Mouse (Mus musculus) kidney, embryonic 16.5 days (tissue): ENCODE measurements around the gene Prf1. TPM values are rescaled to one million over a fixed set of nuclear protein-coding genes. Genes with fewer than 3 reads are reported as not detected.

Experiments
- ATAC-seq: fragments of 200-750 bp; cut with Nextera tagmentation; 2 replicates; pipeline ENCODE4 v1.8.0; 2017; ENCODE audit warnings: moderate TSS enrichment; ENCODE audit not compliant: low FRiP score, low TSS enrichment
- H3K27ac ChIP-seq: fragments of 300-500 bp; sonication (generic); 2 replicates; pipeline ENCODE4 v1.5.1; 2014; ENCODE audit warnings: low read length
- H3K27me3 ChIP-seq: fragments of 300-500 bp; sonication (generic); 2 replicates; pipeline ENCODE4 v1.6.1; 2014; ENCODE audit warnings: low read length, control low read depth, mixed read lengths; ENCODE audit not compliant: insufficient read depth
- H3K36me3 ChIP-seq: fragments of 300-500 bp; sonication (generic); 2 replicates; pipeline ENCODE4 v1.6.1; 2014; ENCODE audit warnings: low read length, control low read depth, mixed read lengths; ENCODE audit not compliant: insufficient read depth
- H3K4me1 ChIP-seq: fragments of 300-500 bp; sonication (generic); 2 replicates; pipeline ENCODE4 v1.6.1; 2014; ENCODE audit warnings: low read length, control low read depth, mixed read lengths; ENCODE audit not compliant: insufficient read depth
- H3K4me2 ChIP-seq: fragments of 300-500 bp; sonication (generic); replicated peaks from 2 replicates; pipeline ENCODE4 v1.6.1; 2014; ENCODE audit warnings: low read depth, low read length
- H3K4me3 ChIP-seq: fragments of 300-500 bp; sonication (generic); 2 replicates; pipeline ENCODE4 v1.5.1; 2014; ENCODE audit warnings: mild to moderate bottlenecking, low read length
- H3K9ac ChIP-seq: fragments of 300-500 bp; sonication (generic); replicated peaks from 2 replicates; pipeline ENCODE4 v1.6.1; 2014; ENCODE audit warnings: low read length
- H3K9me3 ChIP-seq: fragments of 300-500 bp; sonication (generic); 2 replicates; pipeline ENCODE4 v1.6.1; 2016; ENCODE audit warnings: low read length, control low read depth
- WGBS: fragments of 180-500 bp; shearing (Covaris S2); extraction: QIAGEN DNeasy Blood & Tissue Kit; methylation state at CpG from one replicate; pipeline ENCODE4 v1.1.7; 2014; 5-methylcytosine and 5-hydroxymethylcytosine counted together
- polyA plus RNA-seq: library from polyadenylated mRNA; unstranded; fragments of >200 nt; fragmentation: Nextera tagmentation; extraction: Ambion mirVana; gene quantifications from 2 replicates; pipeline ENCODE4 v1.2.1, GENCODE M21; 2015

The Prf1 gene
- polyA plus RNA-seq = not detected in 2 replicates

DNA sequence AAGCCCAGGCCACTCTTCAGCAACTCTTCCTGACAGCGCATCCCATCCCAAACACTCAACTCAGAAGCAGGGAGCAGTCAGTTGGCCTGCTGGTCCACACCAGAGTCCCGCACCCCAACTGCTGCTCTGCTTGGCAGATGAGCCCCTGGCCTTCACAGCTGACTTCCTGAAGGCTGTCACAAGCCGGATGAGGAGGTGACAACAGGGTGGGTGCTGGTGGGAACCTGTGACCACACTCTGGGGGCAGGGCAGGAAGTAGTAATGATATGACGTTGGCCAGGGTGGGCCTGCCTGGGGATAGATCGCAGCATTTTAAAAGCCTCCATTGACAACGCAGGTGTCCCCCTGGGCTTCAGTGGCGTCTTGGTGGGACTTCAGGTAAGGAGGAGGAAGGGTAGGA lies at the start of gene Prf1:
Gene Prf1, plus strand, starts transcription at position 357 of the 400 bp plus-strand sequence.
- no peak within 1 kb of the TSS for H3K9ac ChIP-seq
- H3K36me3 ChIP-seq = no peaks in the 10 kb centered on the region
- H3K27me3 ChIP-seq = no peaks in the 10 kb centered on the region
- H3K4me2 ChIP-seq = no peak within 1 kb of the TSS
- H3K27ac ChIP-seq = no peak within 1 kb of the TSS
- WGBS = 79% methylated on average over 7 of the region's 7 CpGs
- no peak within 1 kb of the TSS for H3K4me3 ChIP-seq
- H3K4me1 ChIP-seq = no peaks in the 10 kb centered on the region
- H3K9me3 ChIP-seq = no peaks in the 10 kb centered on the region
- no peak for ATAC-seq

DNA sequence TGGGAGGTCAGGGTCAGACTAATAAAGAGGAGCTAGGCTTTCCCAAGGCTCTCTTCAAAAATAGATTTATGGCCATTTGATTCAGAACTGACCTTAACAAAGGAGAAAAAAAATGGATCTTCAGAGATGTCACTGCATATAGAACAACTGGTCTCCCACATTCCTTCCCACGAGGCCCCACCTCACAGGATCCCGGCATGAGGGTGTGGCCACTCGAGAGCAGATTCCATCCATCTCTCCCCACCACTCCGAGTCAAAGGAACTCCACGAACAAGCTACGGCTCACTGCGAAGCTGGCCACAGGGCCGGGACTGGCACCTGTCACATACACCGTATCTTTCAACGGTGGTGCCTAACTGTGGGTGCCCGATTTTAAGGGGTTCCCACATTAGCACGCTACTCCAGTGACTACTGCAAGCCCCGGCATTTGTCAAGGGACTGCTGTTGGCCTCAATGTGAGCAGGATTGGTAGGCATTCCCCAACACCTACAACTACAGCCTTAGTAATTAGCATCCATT lies 49.0 kb upstream of the Prf1 start:
- H3K4me1 ChIP-seq = no peaks in the 10 kb centered on the region
- no peaks in the 10 kb centered on the region for H3K36me3 ChIP-seq
- no peaks in the 10 kb centered on the region for H3K27me3 ChIP-seq
- H3K9ac ChIP-seq = no peak overlapping the region
- H3K9me3 ChIP-seq = 0 out of 2 replicates have a peak, but pooled peaks cover 2% of the 10 kb centered on the region
- H3K27ac ChIP-seq = no peak overlapping the region
- no peak overlapping the region for H3K4me3 ChIP-seq
- no peak for ATAC-seq
- WGBS = 78% methylated on average over 13 of the region's 13 CpGs
- H3K4me2 ChIP-seq = no peak overlapping the region

DNA sequence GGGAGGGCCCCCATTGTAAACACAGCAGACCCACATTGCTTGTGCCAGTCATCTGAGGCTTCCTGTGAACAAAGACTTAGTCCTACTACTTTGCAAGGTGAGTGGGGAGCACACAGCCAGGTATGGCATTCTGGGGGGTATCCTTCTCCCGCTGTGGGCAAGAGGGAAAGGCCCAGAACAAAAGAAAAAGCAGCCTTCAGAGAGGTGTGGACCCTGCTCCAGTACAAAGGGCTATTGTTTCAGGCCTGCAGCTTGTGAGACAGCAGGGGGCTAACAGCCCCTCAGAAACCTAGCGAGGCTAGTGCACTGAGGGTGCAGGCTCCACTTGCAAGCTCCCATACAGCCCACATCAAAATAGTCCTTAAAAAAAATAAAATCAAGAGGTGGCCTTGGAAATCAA lies 47.7 kb upstream of the Prf1 start:
- Histone ChIP-seq H3K9ac (no peak overlapping the region), H3K4me1 (no peaks in the 10 kb centered on the region), H3K9me3 (0 out of 2 replicates have a peak, but pooled peaks cover 2% of the 10 kb centered on the region), H3K27ac (no peak overlapping the region), H3K36me3 (no peaks in the 10 kb centered on the region), H3K4me3 (no peak overlapping the region), H3K27me3 (no peaks in the 10 kb centered on the region), H3K4me2 (no peak overlapping the region)
- ATAC-seq = no peak
- WGBS = 55% methylated on average over 2 of the region's 2 CpGs

DNA sequence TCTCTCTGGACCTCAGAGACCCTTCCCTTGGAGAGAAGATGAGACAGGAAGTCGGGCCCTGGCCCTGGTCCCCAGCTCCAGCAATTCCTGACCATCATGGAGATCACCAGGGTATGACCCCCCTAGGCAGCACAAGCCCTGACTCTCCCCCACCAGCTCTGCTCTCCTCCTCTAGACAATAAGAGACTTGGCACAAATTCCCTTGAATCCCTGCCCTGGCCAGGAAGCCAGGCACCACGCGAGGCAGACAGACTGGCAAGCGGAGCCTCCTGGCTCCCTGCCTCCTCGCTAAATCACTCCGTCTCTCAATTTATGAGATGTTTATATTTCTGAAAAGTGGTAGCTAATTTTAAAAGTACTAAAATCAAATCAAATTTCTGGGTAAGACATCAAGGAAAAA lies 42.9 kb upstream of the Prf1 start:
- 0 out of 2 replicates have a peak, but pooled peaks cover 2% of the 10 kb centered on the region for H3K9me3 ChIP-seq
- no peaks in the 10 kb centered on the region for H3K36me3 ChIP-seq
- H3K27ac ChIP-seq = no peak overlapping the region
- no peak overlapping the region for H3K9ac ChIP-seq
- WGBS = 76% methylated on average over 6 of the region's 6 CpGs
- no peak overlapping the region for H3K4me2 ChIP-seq
- no peak for ATAC-seq
- no peak overlapping the region for H3K4me3 ChIP-seq
- H3K4me1 ChIP-seq = no peaks in the 10 kb centered on the region
- H3K27me3 ChIP-seq = no peaks in the 10 kb centered on the region

DNA sequence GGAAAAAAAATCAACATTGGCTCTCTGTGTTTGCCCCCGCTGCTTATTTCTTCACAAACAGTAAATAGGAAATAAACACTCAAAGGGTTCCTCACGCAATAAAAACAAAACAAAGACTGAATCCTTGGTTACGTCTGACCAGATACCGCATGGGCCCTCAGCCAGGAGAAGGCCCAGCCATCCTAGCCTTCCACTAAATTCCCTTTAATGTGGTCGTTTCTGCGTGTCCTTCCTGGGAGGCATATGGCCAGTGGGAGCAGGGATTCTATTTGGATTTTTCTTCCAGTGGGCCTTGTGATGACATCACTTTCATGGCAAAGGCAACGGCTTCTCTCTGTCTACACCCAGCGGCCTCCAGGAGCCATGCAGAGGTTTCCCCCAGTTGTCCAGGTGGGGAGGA lies 42.4 kb upstream of the Prf1 start:
- WGBS = 79% methylated on average over 8 of the region's 8 CpGs
- ATAC-seq = no peak
- Histone ChIP-seq H3K9ac (no peak overlapping the region), H3K4me2 (no peak overlapping the region), H3K4me3 (no peak overlapping the region), H3K27me3 (no peaks in the 10 kb centered on the region), H3K36me3 (no peaks in the 10 kb centered on the region), H3K9me3 (0 out of 2 replicates have a peak, but pooled peaks cover 2% of the 10 kb centered on the region), H3K4me1 (no peaks in the 10 kb centered on the region), H3K27ac (no peak overlapping the region)

DNA sequence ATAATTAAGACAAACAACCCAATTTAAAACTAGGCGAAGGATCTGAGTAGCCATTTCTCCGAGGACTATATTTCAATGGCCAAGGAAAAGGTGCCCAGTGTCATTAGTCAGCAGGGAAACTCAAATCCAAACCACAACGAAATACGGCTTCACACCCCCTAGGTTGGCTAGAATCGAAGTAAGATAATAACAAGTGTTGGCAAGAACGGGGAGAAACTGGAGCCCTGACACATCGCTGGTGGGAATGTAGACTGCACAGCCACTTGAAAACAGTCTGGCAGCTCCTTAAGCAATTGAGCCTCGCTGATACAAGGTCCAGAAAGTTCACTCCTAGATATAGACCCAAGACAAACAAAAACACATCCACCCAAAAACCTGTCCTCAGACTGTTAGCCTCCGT lies 41.0 kb upstream of the Prf1 start:
- no peak overlapping the region for H3K4me3 ChIP-seq
- no peak for ATAC-seq
- no peaks in the 10 kb centered on the region for H3K36me3 ChIP-seq
- 0 out of 2 replicates have a peak, but pooled peaks cover 2% of the 10 kb centered on the region for H3K9me3 ChIP-seq
- no peak overlapping the region for H3K27ac ChIP-seq
- no peaks in the 10 kb centered on the region for H3K4me1 ChIP-seq
- no peak overlapping the region for H3K4me2 ChIP-seq
- no peak overlapping the region for H3K9ac ChIP-seq
- H3K27me3 ChIP-seq = no peaks in the 10 kb centered on the region
- WGBS = 90% methylated on average over 9 of the region's 9 CpGs

DNA sequence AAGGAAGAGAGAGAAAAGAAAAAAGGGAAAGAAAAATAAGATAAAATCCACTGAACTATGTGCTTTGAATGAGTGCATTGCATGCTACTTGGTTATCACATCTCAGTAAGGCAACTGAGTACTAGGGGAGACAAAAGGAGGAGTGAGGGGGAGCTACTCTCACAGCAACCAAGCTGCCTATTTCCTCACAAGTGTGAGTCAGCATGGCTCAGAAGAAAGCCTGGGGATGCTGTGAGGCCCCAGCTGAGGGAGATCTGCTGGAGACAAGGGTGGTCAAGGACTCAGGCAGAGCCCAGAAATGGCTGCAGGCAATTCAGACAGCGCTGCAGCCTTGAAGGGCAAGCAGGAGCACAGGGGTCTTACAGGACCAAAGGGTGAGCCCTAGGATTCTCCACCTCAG lies 39.5 kb upstream of the Prf1 start:
- 75% methylated on average over 1 of the region's 1 CpGs for WGBS
- 0 out of 2 replicates have a peak, but pooled peaks cover 2% of the 10 kb centered on the region for H3K9me3 ChIP-seq
- H3K4me3 ChIP-seq = no peak overlapping the region
- H3K27me3 ChIP-seq = no peaks in the 10 kb centered on the region
- H3K27ac ChIP-seq = no peak overlapping the region
- no peak for ATAC-seq
- H3K4me1 ChIP-seq = no peaks in the 10 kb centered on the region
- H3K9ac ChIP-seq = no peak overlapping the region
- H3K4me2 ChIP-seq = no peak overlapping the region
- H3K36me3 ChIP-seq = no peaks in the 10 kb centered on the region

DNA sequence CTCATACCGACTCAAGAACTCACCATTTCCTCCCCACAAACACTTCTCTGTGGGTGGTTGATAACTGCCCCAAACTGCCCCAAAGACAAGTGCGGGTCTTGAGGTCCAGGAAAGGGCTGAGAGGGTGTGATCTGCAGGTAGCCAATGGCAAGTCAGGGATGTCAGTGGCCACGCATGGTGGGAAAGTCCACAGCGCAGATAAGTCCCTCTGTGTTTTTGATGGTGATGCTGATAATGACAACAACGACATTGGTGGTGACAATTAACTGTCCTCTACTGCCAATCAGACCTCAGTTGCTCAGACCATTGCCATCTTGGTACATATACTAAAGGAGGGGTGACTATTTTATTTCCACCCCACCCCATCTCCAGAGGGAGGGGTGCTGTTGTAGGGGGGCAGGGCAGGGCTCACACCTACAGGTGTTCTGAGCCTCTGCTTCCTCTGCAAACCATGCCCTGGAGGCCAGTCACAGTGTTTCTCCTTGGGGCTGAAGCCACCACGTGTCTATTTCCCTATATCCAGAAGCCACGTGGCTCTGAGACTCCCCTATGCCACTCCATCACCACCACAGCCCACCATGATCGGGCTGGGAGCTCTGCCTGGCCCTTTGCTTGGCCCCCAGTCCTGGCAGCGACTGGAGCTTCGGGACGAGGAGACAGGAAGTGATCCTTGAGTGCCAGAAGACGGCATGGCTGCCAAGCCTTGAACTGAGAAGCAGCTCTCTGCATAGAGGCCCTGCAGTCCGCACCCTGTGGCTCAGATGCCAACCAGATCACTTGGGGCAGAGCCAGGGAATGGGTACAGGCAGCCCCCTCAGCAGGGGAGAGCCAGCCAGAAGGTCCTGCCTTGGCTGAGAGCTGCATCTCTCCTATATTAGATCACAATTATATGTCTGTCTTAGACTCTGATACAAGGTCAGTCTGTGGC lies 36.1 kb upstream of the Prf1 start:
- H3K4me2 ChIP-seq = no peak overlapping the region
- H3K36me3 ChIP-seq = no peaks in the 10 kb centered on the region
- no peaks in the 10 kb centered on the region for H3K27me3 ChIP-seq
- no peaks in the 10 kb centered on the region for H3K9me3 ChIP-seq
- ATAC-seq = no peak
- no peak overlapping the region for H3K27ac ChIP-seq
- 71% methylated on average over 13 of the region's 13 CpGs for WGBS
- no peaks in the 10 kb centered on the region for H3K4me1 ChIP-seq
- H3K9ac ChIP-seq = no peak overlapping the region
- H3K4me3 ChIP-seq = no peak overlapping the region

DNA sequence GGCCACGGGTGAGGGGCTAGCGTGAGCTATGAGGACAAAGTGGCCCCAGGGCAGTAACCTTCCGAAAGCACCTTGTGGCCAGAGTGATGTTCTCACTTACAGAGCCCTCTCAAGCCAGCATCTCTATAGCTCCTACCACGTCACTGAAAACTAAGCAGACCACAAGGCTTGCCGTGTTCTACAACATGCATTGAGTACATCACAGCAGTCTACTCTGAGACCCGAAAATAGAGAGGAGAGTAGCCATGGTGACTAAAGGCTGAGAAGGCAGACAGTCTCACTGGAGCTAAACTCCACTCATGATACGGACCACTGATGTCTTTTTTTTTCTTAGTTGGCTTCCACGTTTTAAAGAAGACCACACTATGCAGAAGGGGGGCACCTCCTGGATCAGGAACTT lies 34.0 kb upstream of the Prf1 start:
- no peaks in the 10 kb centered on the region for H3K36me3 ChIP-seq
- no peaks in the 10 kb centered on the region for H3K9me3 ChIP-seq
- WGBS = 77% methylated on average over 8 of the region's 8 CpGs
- no peaks in the 10 kb centered on the region for H3K4me1 ChIP-seq
- no peak overlapping the region for H3K4me3 ChIP-seq
- no peak overlapping the region for H3K4me2 ChIP-seq
- ATAC-seq = no peak
- no peak overlapping the region for H3K9ac ChIP-seq
- H3K27me3 ChIP-seq = no peaks in the 10 kb centered on the region
- H3K27ac ChIP-seq = no peak overlapping the region

DNA sequence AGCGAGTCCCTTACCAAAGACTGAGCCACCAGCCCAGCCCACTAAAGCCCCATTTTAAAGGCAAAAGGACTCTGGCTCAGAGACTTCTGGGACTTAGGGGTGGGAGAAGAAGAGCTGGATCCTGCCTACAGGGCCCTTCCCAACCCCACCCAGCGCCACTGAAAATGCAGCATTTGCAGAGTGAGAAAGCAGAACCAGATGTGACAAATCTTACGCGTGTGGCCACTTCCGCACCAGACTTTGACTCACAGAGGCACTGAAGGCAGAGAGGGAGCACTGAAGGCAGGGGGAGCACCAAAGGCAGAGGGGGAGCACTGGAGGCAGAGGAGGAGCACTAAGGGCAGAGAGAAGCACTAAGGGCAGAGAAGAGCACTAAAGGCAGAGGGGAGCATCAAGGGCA lies 30.3 kb upstream of the Prf1 start:
- Histone ChIP-seq H3K9me3 (no peaks in the 10 kb centered on the region), H3K27ac (no peak overlapping the region), H3K4me1 (peaks cover 4% of the 10 kb centered on the region; the same call in 1 of the 2 replicates), H3K9ac (no peak overlapping the region), H3K4me2 (no peak overlapping the region), H3K27me3 (no peaks in the 10 kb centered on the region), H3K36me3 (no peaks in the 10 kb centered on the region), H3K4me3 (no peak overlapping the region)
- 84% methylated on average over 5 of the region's 5 CpGs for WGBS
- no peak for ATAC-seq
